Comparison of ENCODE assay signal across 20 mouse cellular contexts in genomic region chr16:85309493-85309892, GRCm38 (mm10).
DNase-seq lines count a peak whose midpoint lies in the region; ATAC-seq and TF ChIP-seq lines count a peak whose summit lies in the region.
"Had no signal": no experiment of that assay in that cellular context is flagged by ENCODE, and none has a peak within 500 bp of the region (broad histone marks: within the 10 kb centered on the region; RNA-seq: fewer than 3 reads in every experiment).

No protein-coding gene starts in this region.

- peak; percentile 15 for DNase-seq in lung, postnatal 0 days (ENCODE audit: low spot score)
- no peak for DNase-seq in lung, postnatal 4 days
- DNase-seq in hindbrain, embryonic 14.5 days (ENCODE audit: low spot score) = no peak
- no peak for DNase-seq in heart, adult 8-10 months (ENCODE audit: low spot score)
- DNase-seq in thymus, postnatal 14 days = no peak
- DNase-seq in left cerebral cortex, adult 2 months (ENCODE audit: extremely low spot score in 1 of 2, low spot score in 2 of 2) = no peak
- DNase-seq: adrenal gland, adult 2 months; B cell, adult 2 months; cerebellum, adult 8-10 months; gastrocnemius, postnatal 14 days; heart, adult 18-20 months; heart, postnatal 4 days; right cerebral cortex, postnatal 25 days; thymus, postnatal 4 days had no signal

- TF ChIP-seq EP300 in lung, postnatal 0 days (IDR thresholded peaks at IDR 0.05) = no peak

- H3K4me2 ChIP-seq in lung, postnatal 0 days (replicated peaks; ENCODE audit: low read depth, low read length) = no peak overlapping the region
- no peak overlapping the region for H3K4me2 ChIP-seq in forebrain, embryonic 15.5 days (replicated peaks)
- H3K4me2 ChIP-seq in hindbrain, embryonic 14.5 days (replicated peaks) = no peak overlapping the region
- H3K4me2 ChIP-seq: embryonic facial prominence, embryonic 13.5 days; intestine, embryonic 15.5 days; kidney, embryonic 15.5 days; liver, embryonic 15.5 days had no signal

- H3ac ChIP-seq in C2C12 (ENCODE audit: control insufficient read depth, insufficient read length, low read depth) = no peak overlapping the region

- no peak for ATAC-seq in lung, postnatal 0 days
- ATAC-seq in forebrain, embryonic 15.5 days (replicated peaks) = 0 out of 2 replicates have a peak, but pooled peaks have one; percentile 28
- ATAC-seq in hindbrain, embryonic 14.5 days (ENCODE audit: low FRiP score) = peak; percentile 38; the same call in 1 of the 2 replicates
- ATAC-seq: intestine, embryonic 15.5 days had no signal

- no peaks in the 10 kb centered on the region for H3K79me3 ChIP-seq in C2C12 (ENCODE audit: low read depth)

- H3K79me2 ChIP-seq in C2C12 (ENCODE audit: control insufficient read depth, insufficient read depth) = no peaks in the 10 kb centered on the region

- H3K4me1 ChIP-seq in lung, postnatal 0 days (ENCODE audit: insufficient read depth, low read depth, low read length) = no peaks in the 10 kb centered on the region
- peaks cover 5% of the 10 kb centered on the region; the same call in 1 of the 2 replicates for H3K4me1 ChIP-seq in forebrain, embryonic 15.5 days
- no peaks in the 10 kb centered on the region for H3K4me1 ChIP-seq in hindbrain, embryonic 14.5 days (replicated peaks; ENCODE audit: control insufficient read depth, insufficient read depth, low read length)
- H3K4me1 ChIP-seq: embryonic facial prominence, embryonic 13.5 days; intestine, embryonic 15.5 days; kidney, embryonic 15.5 days; liver, embryonic 15.5 days had no signal

- no peak overlapping the region for H3K27ac ChIP-seq in lung, postnatal 0 days (ENCODE audit: low read length)
- no peak overlapping the region for H3K27ac ChIP-seq in forebrain, embryonic 15.5 days (replicated peaks)
- H3K27ac ChIP-seq in hindbrain, embryonic 14.5 days = no peak overlapping the region
- H3K27ac ChIP-seq in left cerebral cortex, adult 2 months = no peak overlapping the region
- H3K27ac ChIP-seq: embryonic facial prominence, embryonic 13.5 days; intestine, embryonic 15.5 days; kidney, embryonic 15.5 days; liver, embryonic 15.5 days had no signal

- H3K9ac ChIP-seq in lung, postnatal 0 days (replicated peaks; ENCODE audit: low read depth) = no peak overlapping the region
- no peak overlapping the region for H3K9ac ChIP-seq in forebrain, embryonic 15.5 days (replicated peaks)
- H3K9ac ChIP-seq in hindbrain, embryonic 14.5 days = no peak overlapping the region
- H3K9ac ChIP-seq: embryonic facial prominence, embryonic 13.5 days; intestine, embryonic 15.5 days; kidney, embryonic 15.5 days; liver, embryonic 15.5 days had no signal

- no peaks in the 10 kb centered on the region for H3K9me3 ChIP-seq in lung, postnatal 0 days (ENCODE audit: low read length)
- no peaks in the 10 kb centered on the region for H3K9me3 ChIP-seq in forebrain, embryonic 15.5 days
- H3K9me3 ChIP-seq in hindbrain, embryonic 14.5 days (ENCODE audit: control insufficient read depth, low read length) = no peaks in the 10 kb centered on the region
- H3K9me3 ChIP-seq: embryonic facial prominence, embryonic 13.5 days; intestine, embryonic 15.5 days; kidney, embryonic 15.5 days; liver, embryonic 15.5 days had no signal

- H3K27me3 ChIP-seq in lung, postnatal 0 days (replicated peaks; ENCODE audit: insufficient read depth, low read length) = no peaks in the 10 kb centered on the region
- no peaks in the 10 kb centered on the region for H3K27me3 ChIP-seq in C2C12 (ENCODE audit: control insufficient read depth, insufficient read depth, insufficient read length)
- H3K27me3 ChIP-seq in forebrain, embryonic 15.5 days = no peaks in the 10 kb centered on the region
- H3K27me3 ChIP-seq in hindbrain, embryonic 14.5 days (ENCODE audit: control insufficient read depth, insufficient read depth, low read length) = no peaks in the 10 kb centered on the region
- H3K27me3 ChIP-seq: embryonic facial prominence, embryonic 13.5 days; intestine, embryonic 15.5 days; kidney, embryonic 15.5 days; liver, embryonic 15.5 days had no signal

- no peak overlapping the region for H3K4me3 ChIP-seq in lung, postnatal 0 days (ENCODE audit: low read depth, low read length)
- H3K4me3 ChIP-seq in C2C12 (ENCODE audit: insufficient read depth, poor library complexity, severe bottlenecking) = no peak overlapping the region
- no peak overlapping the region for H3K4me3 ChIP-seq in forebrain, embryonic 15.5 days
- H3K4me3 ChIP-seq in hindbrain, embryonic 14.5 days (replicated peaks; ENCODE audit: low read length) = no peak overlapping the region
- no peak overlapping the region for H3K4me3 ChIP-seq in left cerebral cortex, adult 2 months
- H3K4me3 ChIP-seq: embryonic facial prominence, embryonic 13.5 days; intestine, embryonic 15.5 days; kidney, embryonic 15.5 days; liver, embryonic 15.5 days had no signal

- TF ChIP-seq CTCF in lung, postnatal 0 days (IDR thresholded peaks at IDR 0.05) = no peak
- TF ChIP-seq CTCF in C2C12 (IDR thresholded peaks at IDR 0.05; ENCODE audit: control insufficient read depth, insufficient read depth, insufficient read length) = no peak
- no peak for TF ChIP-seq CTCF in left cerebral cortex, adult 2 months (IDR thresholded peaks at IDR 0.05)

- intact Hi-C loops in left cerebral cortex, adult 2 months (cut with DNase I) = no loop called here

- WGBS in lung, postnatal 0 days = 59% methylated on average over 3 of the region's 3 CpGs
- WGBS in forebrain, embryonic 15.5 days = 57% methylated on average over 3 of the region's 3 CpGs
- 31% methylated on average over 3 of the region's 3 CpGs for WGBS in hindbrain, embryonic 14.5 days

- H3K36me3 ChIP-seq in lung, postnatal 0 days (ENCODE audit: insufficient read depth, low read length) = no peaks in the 10 kb centered on the region
- no peaks in the 10 kb centered on the region for H3K36me3 ChIP-seq in C2C12 (ENCODE audit: control insufficient read depth, insufficient read depth)
- no peaks in the 10 kb centered on the region for H3K36me3 ChIP-seq in forebrain, embryonic 15.5 days
- no peaks in the 10 kb centered on the region for H3K36me3 ChIP-seq in hindbrain, embryonic 14.5 days (replicated peaks; ENCODE audit: control insufficient read depth, insufficient read depth)
- H3K36me3 ChIP-seq: embryonic facial prominence, embryonic 13.5 days; intestine, embryonic 15.5 days; kidney, embryonic 15.5 days; liver, embryonic 15.5 days had no signal

TF ChIP-seq in C2C12, 6 proteins besides CTCF, POLR2A, EP300 and RAD21:
- no peak for TF ChIP-seq FOSL1 (IDR thresholded peaks at IDR 0.05; ENCODE audit: insufficient read depth, low read length, poor library complexity, severe bottlenecking)
- peak; percentile 35 for TF ChIP-seq USF1 (IDR thresholded peaks at IDR 0.05; ENCODE audit: low read depth)
- TF ChIP-seq MYOD1 (IDR thresholded peaks at IDR 0.05; ENCODE audit: control insufficient read depth, insufficient read length, low read depth) = no peak
